Mouse (Mus musculus) hindbrain, embryonic 10.5 days (tissue): Measurements from ENCODE around the gene Tubb4a. TPM values are rescaled to one million over a fixed set of nuclear protein-coding genes. Genes with fewer than 3 reads are reported as not detected.

ENCODE experiments used
- DNase-seq: peaks from one replicate; pipeline ENCODE4 v3.0.0-alpha.2; 2017; ENCODE audit warnings: low spot score
- H3K27ac ChIP-seq: fragments of 300-500 bp; sonication (generic); 2 replicates; pipeline ENCODE4 v1.5.1; 2016; ENCODE audit warnings: mild to moderate bottlenecking, moderate library complexity
- H3K27me3 ChIP-seq: fragments of 300-500 bp; sonication (generic); 2 replicates; pipeline ENCODE4 v1.6.1; 2016; ENCODE audit warnings: mild to moderate bottlenecking; ENCODE audit not compliant: poor library complexity, insufficient read depth, severe bottlenecking
- H3K36me3 ChIP-seq: fragments of 300-500 bp; sonication (generic); 2 replicates; pipeline ENCODE4 v1.6.1; 2016; ENCODE audit warnings: mild to moderate bottlenecking, moderate library complexity
- H3K4me1 ChIP-seq: fragments of 300-500 bp; sonication (generic); replicated peaks from 2 replicates; pipeline ENCODE4 v1.6.1; 2016; ENCODE audit warnings: mild to moderate bottlenecking
- H3K4me3 ChIP-seq: fragments of 300-500 bp; sonication (generic); 2 replicates; pipeline ENCODE4 v1.5.1; 2016; ENCODE audit warnings: mild to moderate bottlenecking, moderate library complexity
- H3K9me3 ChIP-seq: fragments of 300-500 bp; sonication (generic); 2 replicates; pipeline ENCODE4 v1.6.1; 2016; ENCODE audit warnings: mild to moderate bottlenecking, moderate library complexity
- WGBS: fragments of 180-500 bp; shearing (Covaris S2); methylation state at CpG from one replicate; pipeline ENCODE4 v1.1.7; 2016; 5-methylcytosine and 5-hydroxymethylcytosine counted together
- polyA plus RNA-seq: library from polyadenylated mRNA; unstranded; fragments of >200 nt; fragmentation: Nextera tagmentation; extraction: Ambion mirVana; gene quantifications from 2 replicates; pipeline ENCODE4 v1.2.1, GENCODE M21; 2016

The Tubb4a gene
- polyA plus RNA-seq, 1 experiment from 2014 or later = 167 TPM

DNA sequence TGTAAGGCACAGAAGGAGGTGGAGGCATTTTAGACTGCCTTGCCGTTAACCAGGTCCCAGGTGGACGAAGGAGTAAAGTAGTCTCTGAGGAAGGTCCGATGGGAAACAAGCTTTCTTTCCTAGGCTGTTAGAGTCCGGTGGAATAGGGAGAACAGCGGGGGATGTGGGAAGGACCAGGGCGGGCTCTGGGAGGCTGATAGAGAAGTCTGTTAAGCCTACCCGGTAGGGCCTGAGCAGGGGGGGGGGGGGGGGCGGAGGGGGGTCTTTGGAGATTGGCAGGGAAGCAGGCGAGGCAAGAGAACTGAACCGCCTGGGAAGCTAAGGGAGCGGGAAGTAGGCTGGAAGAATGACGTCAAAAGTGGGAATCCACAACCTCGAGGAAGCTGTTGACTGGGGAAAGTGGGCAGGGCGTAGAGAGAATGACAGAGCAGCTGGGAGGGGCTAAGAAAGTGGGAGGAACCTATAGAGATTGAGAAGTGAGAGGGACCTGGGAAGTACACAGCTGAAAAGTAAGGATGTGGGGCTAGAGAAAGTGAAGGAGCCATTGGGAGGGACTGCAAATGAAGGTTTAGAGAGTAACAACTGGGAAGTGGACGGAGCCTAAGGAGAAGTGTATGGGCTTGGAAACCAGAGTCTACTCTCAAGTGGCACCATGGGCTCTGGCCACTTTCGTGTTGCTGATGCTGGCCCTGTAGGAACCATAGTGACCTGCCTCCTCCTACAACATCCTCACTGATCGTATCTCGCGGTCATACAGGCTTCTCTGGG is 8.5 kb upstream of the Tubb4a start:
- Histone ChIP-seq H3K27me3 (peaks cover 7% of the 10 kb centered on the region; the same call in 1 of the 2 replicates), H3K9me3 (no peaks in the 10 kb centered on the region), H3K36me3 (no peaks in the 10 kb centered on the region), H3K4me1 (peaks cover 20% of the 10 kb centered on the region), H3K27ac (no peak overlapping the region), H3K4me3 (peak overlapping the region; percentile 42)
- DNase-seq = peak; percentile 45
- 1% methylated on average over 18 of the region's 19 CpGs for WGBS

- no peaks in the 10 kb centered on the region for H3K36me3 ChIP-seq
- no peak for DNase-seq
- no peak overlapping the region for H3K27ac ChIP-seq
- H3K4me3 ChIP-seq = no peak overlapping the region
- no peaks in the 10 kb centered on the region for H3K9me3 ChIP-seq
- peaks cover 13% of the 10 kb centered on the region for H3K4me1 ChIP-seq
- WGBS = 95% methylated on average over 3 of the region's 3 CpGs
- H3K27me3 ChIP-seq = peaks cover 7% of the 10 kb centered on the region
Measured at GRCm38 (mm10) chr17:57094222-57094621, 6.6 kb upstream of the Tubb4a start.

GRCm38 (mm10) chr17:57085970-57086757 is 1.4 kb downstream of the Tubb4a start:
- H3K4me3 ChIP-seq = peak overlapping the region; percentile 59; the same call in 1 of the 2 replicates
- WGBS = 89% methylated on average over 11 of the region's 11 CpGs
- H3K36me3 ChIP-seq = peaks cover 24% of the 10 kb centered on the region
- H3K27me3 ChIP-seq = peaks cover 21% of the 10 kb centered on the region
- H3K4me1 ChIP-seq = peaks cover 18% of the 10 kb centered on the region
- H3K27ac ChIP-seq = peak overlapping the region; percentile 90
- no peak for DNase-seq
- no peaks in the 10 kb centered on the region for H3K9me3 ChIP-seq

GRCm38 (mm10) chr17:57082481-57082880 is 5.1 kb downstream of the Tubb4a start:
- Histone ChIP-seq H3K27me3 (peaks cover 5% of the 10 kb centered on the region; the same call in 1 of the 2 replicates), H3K4me3 (no peak overlapping the region), H3K36me3 (peaks cover 42% of the 10 kb centered on the region), H3K4me1 (peaks cover 18% of the 10 kb centered on the region), H3K27ac (no peak overlapping the region), H3K9me3 (no peaks in the 10 kb centered on the region)
- no peak for DNase-seq
- WGBS = 88% methylated on average over 5 of the region's 5 CpGs

DNA sequence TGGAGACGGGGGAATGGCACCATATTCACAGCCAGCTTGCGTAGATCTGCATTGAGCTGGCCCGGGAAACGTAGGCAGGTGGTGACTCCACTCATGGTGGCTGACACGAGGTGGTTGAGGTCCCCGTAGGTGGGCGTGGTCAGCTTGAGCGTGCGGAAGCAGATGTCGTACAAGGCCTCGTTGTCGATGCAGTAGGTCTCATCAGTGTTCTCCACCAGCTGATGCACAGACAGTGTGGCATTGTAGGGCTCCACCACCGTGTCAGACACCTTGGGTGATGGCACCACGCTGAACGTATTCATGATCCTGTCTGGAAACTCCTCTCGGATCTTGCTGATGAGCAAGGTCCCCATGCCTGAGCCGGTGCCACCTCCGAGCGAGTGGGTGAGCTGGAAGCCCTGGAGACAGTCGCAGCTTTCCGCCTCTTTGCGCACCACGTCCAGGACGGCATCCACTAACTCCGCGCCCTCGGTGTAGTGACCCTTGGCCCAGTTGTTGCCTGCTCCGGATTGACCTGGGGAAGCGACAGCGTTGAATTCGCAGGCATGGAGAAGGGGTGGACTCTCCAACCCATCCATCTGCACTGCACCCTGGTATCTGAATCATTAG is 6.2 kb downstream of the Tubb4a start:
- Histone ChIP-seq H3K36me3 (peaks cover 42% of the 10 kb centered on the region), H3K4me1 (peaks cover 8% of the 10 kb centered on the region), H3K27me3 (0 out of 2 replicates have a peak, but pooled peaks cover 3% of the 10 kb centered on the region), H3K9me3 (no peaks in the 10 kb centered on the region), H3K4me3 (no peak overlapping the region), H3K27ac (no peak overlapping the region)
- 94% methylated on average over 31 of the region's 31 CpGs for WGBS
- DNase-seq = no peak

GRCm38 (mm10) chr17:57079919-57080318 is 7.7 kb downstream of the Tubb4a start:
- DNase-seq = no peak
- Histone ChIP-seq H3K4me3 (no peak overlapping the region), H3K27ac (no peak overlapping the region), H3K9me3 (no peaks in the 10 kb centered on the region), H3K36me3 (peaks cover 39% of the 10 kb centered on the region), H3K4me1 (0 out of 2 replicates have a peak, but pooled peaks cover 4% of the 10 kb centered on the region), H3K27me3 (0 out of 2 replicates have a peak, but pooled peaks cover 3% of the 10 kb centered on the region)
- 69% methylated on average over 3 of the region's 3 CpGs for WGBS

DNA sequence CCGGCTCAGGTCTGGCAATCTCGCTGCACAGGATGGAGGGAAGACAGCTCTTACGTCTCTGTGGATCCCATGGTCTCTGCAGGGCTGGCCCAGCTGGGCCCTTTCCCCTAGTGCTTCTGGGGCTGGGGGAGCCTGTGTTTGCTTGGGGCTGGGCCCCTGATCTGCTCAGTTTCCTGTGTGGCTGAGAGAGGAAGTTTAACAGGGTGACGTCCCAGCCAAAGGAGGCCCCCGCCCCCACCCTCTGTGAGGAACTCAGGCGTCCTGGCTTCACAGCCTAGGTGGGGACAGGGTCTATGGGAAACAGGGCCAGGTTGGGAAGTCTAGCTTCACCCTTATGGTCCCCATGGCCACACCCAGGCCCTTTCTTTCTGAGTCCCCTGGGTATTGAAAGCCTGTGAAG is 9.2 kb downstream of the Tubb4a start, which contains the start of gene Dennd1c:
Gene Dennd1c (minus strand): TSS at position 179 of the 400 bp plus-strand sequence.
- Histone ChIP-seq H3K27me3 (0 out of 2 replicates have a peak, but pooled peaks cover 3% of the 10 kb centered on the region), H3K27ac (peak within 1 kb of the TSS; percentile 45), H3K9me3 (no peaks in the 10 kb centered on the region), H3K4me3 (no peak within 1 kb of the TSS), H3K36me3 (peaks cover 26% of the 10 kb centered on the region), H3K4me1 (0 out of 2 replicates have a peak, but pooled peaks cover 7% of the 10 kb centered on the region)
- no peak for DNase-seq
- WGBS = 55% methylated on average over 6 of the region's 6 CpGs

GRCm38 (mm10) chr17:57076916-57077315 is 10.7 kb downstream of the Tubb4a start:
- Histone ChIP-seq H3K27me3 (0 out of 2 replicates have a peak, but pooled peaks cover 8% of the 10 kb centered on the region), H3K36me3 (peaks cover 24% of the 10 kb centered on the region), H3K9me3 (no peaks in the 10 kb centered on the region), H3K4me3 (no peak overlapping the region), H3K27ac (no peak overlapping the region), H3K4me1 (0 out of 2 replicates have a peak, but pooled peaks cover 7% of the 10 kb centered on the region)
- WGBS = 70% methylated on average over 3 of the region's 3 CpGs
- no peak for DNase-seq

DNA sequence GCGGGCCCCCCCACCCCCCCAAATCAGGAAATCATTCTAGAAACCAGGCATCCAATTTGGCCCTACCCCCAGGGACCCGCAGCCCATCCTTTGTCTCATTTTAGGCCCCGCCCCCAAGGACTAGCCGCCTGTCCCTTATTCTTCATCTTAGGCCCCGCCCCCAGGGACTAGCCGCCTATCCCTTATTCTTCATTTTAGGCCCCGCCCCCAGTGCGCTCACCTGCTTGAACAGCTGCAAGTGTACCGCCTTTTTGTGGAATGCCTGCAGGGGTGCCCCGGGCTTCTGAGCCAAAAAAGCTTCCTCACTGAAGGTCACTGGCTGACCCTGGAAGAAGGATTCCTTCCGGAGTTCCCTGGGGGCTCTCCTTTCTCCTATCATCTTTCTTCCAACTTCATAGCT is 16.9 kb downstream of the Tubb4a start:
- Histone ChIP-seq H3K36me3 (no peaks in the 10 kb centered on the region), H3K4me3 (peak overlapping the region; percentile 41), H3K4me1 (peaks cover 14% of the 10 kb centered on the region), H3K27ac (peak overlapping the region; percentile 78), H3K9me3 (no peaks in the 10 kb centered on the region), H3K27me3 (peaks cover 21% of the 10 kb centered on the region)
- 3% methylated on average over 11 of the region's 11 CpGs for WGBS
- DNase-seq = peak; percentile 67

- Histone ChIP-seq H3K4me3 (peak overlapping the region; percentile 41), H3K4me1 (peaks cover 17% of the 10 kb centered on the region), H3K27me3 (peaks cover 25% of the 10 kb centered on the region), H3K9me3 (no peaks in the 10 kb centered on the region), H3K36me3 (no peaks in the 10 kb centered on the region), H3K27ac (peak overlapping the region; percentile 78)
- WGBS = 11% methylated on average over 9 of the region's 9 CpGs
- DNase-seq = no peak
Measured at GRCm38 (mm10) chr17:57070272-57070671, 17.3 kb downstream of the Tubb4a start.

DNA sequence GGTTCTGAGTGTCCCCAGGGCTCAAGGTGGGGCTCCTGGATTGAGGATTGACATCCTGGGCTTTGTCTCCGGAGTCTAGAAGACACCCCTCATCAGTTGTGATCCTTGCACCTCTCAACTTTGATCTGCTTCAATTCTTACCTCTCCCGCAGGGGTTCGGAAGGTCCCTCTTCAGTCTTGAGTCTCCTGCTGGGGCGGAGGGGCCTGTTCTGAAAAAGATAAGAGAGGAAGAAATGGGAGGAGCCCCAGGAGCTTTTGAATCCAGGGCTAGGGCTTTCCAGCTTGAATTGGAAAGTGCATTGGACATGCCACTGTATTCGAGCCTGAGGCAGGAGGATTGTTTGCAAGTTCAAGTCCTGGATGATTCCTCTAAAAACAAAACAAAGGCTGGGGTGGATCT is 20.7 kb downstream of the Tubb4a start:
- no peaks in the 10 kb centered on the region for H3K36me3 ChIP-seq
- peaks cover 52% of the 10 kb centered on the region for H3K27me3 ChIP-seq
- WGBS = 64% methylated on average over 5 of the region's 5 CpGs

GRCm38 (mm10) chr17:57063031-57063430 is 24.6 kb downstream of the Tubb4a start:
- H3K9me3 ChIP-seq = no peaks in the 10 kb centered on the region
- no peak for DNase-seq
- H3K36me3 ChIP-seq = no peaks in the 10 kb centered on the region
- H3K27ac ChIP-seq = no peak overlapping the region
- H3K4me1 ChIP-seq = peaks cover 39% of the 10 kb centered on the region
- peak overlapping the region; percentile 22; the same call in 1 of the 2 replicates for H3K4me3 ChIP-seq
- H3K27me3 ChIP-seq = peaks cover 62% of the 10 kb centered on the region
- 13% methylated on average over 8 of the region's 8 CpGs for WGBS

More for the DNA sequence above, 20.7 kb downstream of the Tubb4a start:
- Histone ChIP-seq H3K27ac (no peak overlapping the region), H3K4me3 (no peak overlapping the region), H3K4me1 (peaks cover 24% of the 10 kb centered on the region), H3K9me3 (no peaks in the 10 kb centered on the region)
- DNase-seq = no peak
